Mouse (Mus musculus): ENCODE data around the gene Ttpal. TPM values are rescaled to one million over a fixed set of nuclear protein-coding genes. Genes with fewer than 3 reads are reported as not detected.
"Not testable (repeated sequence)": the region's sequence is repeated elsewhere in the genome, so short reads cannot be mapped to it uniquely, and the experiment has no call there.

The Ttpal gene
- polyA plus RNA-seq, 1 experiment: 15.4 TPM

DNA sequence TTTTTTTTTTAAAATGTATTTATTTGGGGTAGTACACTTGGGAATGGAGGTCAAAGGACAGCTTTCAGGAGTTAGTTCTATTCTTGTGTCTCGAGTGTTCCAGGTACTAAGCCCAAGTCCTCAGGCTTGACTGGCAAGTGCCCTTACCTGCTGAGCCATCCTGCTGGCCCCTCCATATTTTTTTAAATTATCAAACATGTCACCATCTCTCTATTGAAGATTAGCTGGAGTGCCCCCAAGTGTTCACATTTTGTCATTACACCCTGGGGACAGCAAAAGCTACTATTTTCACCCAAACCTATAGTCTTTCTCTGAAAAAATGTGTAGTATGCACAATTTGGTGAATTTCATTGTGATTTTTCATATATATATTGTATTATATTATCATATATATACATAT, 10.0 kb upstream of the Ttpal start:
- DNase-seq (ENCODE audit: low read depth): no peak

DNA sequence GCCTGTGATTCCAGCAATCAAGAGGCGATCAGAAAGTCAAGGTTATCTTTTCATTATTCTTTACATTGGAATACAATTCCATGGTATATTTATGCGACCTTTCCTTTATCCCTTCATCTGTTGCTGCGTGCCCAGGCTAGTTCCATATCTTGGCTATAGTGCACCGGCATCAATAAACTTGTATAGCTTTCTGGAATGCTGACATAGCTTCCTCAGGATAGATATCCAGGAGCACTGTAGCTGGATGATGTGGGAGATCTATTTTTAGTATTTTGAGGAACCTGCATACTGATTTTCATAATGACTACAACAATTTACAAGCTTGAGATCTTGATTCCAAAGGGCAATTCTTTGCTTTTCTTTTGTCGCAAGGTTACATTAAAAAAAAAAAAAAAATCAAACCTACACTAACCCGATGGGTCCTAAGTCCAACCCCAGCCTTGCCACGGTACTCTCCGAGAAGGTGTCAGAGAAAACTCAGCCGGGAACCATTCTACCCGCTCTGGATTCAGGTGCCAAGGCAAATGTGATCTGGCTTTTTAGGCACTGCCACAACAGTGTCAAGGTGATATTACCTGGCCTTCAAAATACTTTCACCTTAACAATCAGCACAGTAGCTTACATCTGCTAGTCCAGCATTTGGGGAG, 8.4 kb upstream of the Ttpal start:
- DNase-seq (ENCODE audit: low read depth): no peak

DNA sequence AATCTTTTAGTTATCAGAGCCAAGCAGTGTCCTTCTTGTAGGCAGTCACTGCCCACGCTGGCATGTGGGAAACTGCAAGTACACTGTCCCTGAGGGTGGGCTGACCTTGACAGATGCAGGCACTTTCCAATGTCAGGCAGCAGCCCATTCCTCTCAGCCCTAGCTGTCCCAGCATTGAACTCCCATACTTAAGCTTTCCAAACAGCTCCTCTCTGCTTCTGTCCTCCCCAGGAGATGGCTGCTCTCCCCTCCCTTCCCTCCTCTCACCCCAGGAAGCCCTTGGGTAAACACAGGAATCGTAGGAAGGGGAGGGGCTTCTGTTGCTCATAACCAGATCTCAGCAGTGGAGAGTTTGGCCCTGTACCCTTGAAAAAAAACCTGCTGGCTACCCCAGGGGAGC, 7.0 kb upstream of the Ttpal start:
- no peak for DNase-seq (ENCODE audit: low read depth)

DNA sequence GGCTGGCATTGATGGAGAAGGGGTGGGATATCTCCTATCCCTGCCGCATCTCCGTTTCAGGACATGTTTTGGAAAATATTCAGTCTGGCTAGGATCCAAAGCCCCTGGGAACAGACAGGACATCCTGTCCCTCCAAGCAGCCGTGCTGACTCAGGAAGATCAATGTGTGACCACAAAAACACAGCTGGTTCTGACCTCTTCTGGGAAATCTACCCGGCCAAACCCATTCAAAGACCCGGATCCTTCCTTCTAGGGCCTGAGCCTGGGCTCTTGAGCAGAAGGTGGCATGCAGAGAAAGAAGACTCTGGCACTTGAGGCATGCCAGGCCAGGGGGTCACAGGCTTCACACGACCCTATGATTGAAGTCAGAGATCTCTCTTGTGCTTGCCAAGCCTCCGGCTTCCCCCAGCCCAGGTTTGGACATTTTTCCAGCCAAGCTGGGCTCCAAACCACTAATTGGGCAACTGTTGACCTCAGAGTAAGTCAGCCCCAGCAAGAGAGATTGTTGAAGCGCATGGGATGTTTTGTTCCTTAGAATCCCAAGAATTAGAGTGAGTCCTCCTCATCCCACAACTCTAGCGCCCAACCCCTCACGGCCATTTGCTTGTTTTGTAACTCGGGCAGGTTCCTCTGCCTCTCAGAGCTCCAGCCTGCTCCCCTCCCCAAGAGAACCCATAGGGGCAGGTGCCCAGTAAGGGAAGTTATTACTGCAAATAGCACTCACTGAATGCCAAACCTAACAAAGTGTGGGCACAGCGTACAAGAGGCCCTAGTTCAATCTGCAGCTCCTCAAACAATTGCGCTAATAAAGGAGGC, 5.8 kb upstream of the Ttpal start:
- DNase-seq (ENCODE audit: low read depth): no peak

DNA sequence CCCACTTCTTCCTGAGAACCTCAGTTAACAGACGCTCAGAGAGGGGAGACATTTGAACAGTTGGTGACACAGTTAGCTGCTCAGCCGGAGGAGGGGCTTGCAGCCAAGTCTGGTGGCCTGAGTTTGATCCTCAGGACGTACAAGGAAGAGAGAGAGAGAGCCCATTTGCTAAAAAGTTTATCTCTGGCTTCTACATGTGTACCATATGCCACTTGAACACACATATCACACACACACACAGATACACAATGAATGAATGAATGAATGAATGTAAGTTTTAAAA, 5.3 kb upstream of the Ttpal start:
- DNase-seq (ENCODE audit: low read depth): no peak

DNA sequence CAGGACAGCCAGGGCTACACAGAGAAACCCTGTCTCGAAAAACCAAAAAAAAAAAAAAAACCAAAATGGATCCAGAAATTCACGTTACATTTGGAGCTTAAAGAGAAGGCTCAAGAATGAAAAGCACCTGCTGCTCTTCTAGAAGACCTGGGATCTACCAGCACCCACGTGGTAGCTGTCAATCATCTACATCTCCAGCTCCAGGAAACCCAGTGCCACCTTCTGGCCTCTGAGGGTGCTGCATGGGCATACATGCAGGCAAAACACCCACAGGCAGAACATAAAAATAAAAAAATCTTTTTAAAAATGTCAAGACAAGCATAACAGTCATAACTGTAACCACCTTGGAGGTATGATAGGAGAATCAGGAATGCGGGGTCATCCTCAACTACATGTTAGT, 4.5 kb upstream of the Ttpal start:
- no peak for DNase-seq (ENCODE audit: low read depth)

DNA sequence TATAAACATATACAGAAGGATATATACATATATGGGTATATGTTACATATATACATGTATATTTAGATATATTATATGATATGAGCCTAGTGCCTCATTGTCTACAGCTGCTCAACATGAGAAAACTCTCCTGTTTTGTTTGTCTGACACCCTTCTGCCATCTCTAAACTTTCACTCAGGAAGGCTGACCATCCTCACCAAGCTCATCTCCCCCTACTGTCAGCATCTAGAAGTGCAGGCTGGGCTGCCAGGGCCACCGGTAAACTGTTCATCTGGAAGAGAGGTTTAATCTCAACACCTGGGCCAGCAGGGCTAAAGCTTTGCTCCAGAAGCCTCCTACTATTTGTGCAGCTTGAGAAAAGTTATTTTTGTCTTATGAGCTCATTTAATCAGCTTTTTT, 2.9 kb upstream of the Ttpal start:
- no peak for DNase-seq (ENCODE audit: low read depth)

DNA sequence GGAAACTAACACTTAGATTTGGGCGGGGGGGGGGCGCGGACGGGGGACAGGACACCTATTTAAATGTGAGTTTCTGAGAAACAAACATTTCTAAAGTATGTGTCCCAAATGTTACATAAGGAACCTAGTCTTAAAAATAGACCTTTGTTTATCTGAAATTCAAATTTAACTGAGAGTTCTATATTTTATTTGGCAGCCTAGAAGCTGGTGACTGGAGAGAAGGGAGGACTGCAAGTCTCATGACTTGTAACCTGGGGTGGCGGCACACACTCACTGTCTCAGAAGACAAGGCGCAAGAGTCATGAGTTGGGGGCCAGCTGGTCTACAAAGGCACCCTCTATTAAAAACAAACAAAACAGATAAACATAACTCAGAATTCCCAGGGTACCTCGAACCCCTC, 1.0 kb upstream of the Ttpal start:
- no peak for DNase-seq (ENCODE audit: low read depth)

DNA sequence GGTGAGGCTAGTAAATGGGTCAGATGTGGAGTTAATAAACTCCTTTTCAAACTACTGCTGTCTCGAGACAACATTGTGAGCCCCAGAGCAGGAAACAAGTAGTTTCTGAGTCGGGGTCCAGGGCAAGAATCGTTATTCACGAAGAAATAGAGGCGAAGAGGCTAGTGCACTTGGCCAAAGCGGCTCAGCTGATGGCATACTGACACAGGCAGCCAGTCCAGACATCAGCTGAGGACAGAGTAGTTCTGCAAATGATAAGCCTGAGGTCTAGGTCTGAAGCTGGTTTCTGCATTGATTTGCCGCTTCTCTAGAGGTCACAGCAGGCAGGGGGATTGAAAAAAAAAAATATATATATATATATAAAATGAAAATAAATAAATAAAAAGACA, 408 bp upstream of the Ttpal start:
- no peak for DNase-seq (ENCODE audit: low read depth)

DNA sequence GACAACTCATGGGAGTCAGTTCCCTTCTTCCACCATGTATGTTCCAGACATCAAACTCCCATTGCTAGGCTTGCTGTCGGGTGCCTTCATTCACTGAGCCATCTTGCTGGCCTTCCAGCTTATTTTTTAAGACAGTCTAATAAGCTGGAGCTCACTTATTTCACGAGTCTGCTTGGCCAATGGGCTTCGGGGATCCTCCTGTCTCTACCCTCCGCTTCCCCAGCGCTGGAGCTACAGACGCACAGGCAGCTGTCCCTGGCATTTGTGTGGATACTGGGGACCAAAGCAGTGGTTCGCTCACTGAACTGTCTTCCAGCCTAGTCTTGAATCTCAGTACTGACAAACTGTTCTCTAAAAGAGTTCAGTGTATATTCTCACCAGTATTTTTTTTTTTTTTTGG, 4.0 kb downstream of the Ttpal start:
- no peak for DNase-seq (ENCODE audit: low read depth)

DNA sequence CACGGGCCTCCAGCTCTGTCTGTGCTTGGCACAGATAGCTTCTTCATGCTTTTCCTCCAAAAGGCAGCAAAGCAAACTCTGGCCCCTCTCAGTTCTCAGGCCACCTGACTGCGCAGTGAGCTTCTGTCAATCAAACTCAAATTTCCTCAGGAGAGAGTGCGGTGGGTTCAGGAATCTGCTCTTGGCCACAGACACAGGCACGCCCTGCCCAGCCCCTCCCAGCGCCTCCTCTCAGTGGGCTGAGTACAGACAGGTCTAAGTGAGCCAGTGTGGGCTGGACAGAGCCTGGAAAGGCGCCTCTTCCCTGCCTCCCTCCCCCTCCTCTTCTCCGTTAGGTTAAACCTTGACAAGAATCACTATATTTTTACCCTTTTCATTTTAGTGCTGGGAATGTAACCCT, 5.9 kb downstream of the Ttpal start:
- no peak for DNase-seq (ENCODE audit: low read depth)

DNA sequence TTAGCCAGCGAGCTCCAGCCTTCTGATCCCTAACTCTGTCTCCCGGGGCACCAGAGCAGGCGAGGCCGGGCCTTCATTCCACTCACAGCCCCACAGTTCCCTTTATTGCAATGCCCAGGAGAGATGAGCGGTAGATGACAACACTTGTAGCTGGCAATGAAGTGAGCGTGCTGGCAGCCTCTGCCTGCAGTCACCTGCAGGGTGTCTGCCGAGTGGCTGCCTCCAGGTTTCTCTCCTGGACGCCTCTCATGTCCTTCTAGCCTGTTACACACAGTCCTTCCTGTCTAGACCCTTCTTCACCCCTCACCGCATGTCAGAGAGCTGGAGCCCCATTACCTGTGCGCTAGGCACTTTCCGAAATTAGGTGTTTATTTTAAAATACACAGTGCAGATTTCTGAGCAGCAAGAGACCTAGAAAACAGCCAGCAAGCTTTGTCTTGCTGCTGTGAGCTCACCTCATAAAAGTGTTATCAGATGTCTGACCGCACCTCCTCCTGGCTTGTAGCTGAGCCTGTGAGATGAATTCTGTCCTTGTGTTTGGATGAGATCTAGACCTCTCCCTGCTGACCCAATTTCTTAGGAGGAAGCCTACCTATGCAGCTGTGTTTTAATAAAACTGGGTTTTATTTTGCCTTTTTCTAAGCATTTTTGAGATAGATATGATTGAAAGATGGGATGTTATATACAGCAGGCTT, 7.3 kb downstream of the Ttpal start:
- no peak for DNase-seq (ENCODE audit: low read depth)

DNA sequence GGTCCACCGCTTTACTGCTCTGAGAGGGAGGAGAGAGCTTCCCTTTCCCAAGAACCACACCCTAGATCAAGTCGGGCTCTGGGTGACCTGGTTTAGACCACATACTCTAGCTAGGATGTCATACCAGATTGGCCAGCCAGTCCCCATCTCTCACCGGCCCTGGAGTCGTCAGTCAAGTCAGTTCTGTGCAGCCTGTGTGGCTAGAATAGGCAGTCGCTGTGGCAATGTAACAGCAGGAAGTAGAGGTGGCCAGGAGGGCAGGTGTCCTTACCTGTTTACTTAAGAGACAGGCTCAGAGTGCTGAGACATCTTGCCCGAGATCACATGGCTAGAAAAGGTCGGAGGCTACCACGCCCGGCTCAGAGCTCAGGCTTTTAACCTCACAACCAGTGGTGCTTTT, 9.1 kb downstream of the Ttpal start:
- no peak for DNase-seq (ENCODE audit: low read depth)

DNA sequence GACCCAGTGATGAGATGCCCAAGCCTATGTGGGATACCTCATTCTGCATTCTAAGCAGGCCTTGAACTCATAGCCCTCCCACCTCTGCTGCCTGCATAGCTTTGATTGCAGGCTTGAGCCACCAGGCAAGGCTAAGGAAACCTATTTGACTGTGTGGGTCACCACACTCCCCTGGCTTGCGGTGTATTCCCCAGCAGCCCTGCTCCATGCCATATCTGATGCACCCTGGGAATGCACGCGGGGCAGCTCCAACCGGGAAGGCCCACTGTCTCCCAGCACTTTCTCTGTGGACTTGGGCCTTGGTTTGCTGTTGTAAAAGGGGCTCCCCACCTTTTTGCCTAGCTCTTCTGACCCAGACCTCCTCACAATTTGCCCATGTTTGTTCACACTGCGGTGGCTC, 11.1 kb downstream of the Ttpal start:
- no peak for DNase-seq (ENCODE audit: low read depth)

DNA sequence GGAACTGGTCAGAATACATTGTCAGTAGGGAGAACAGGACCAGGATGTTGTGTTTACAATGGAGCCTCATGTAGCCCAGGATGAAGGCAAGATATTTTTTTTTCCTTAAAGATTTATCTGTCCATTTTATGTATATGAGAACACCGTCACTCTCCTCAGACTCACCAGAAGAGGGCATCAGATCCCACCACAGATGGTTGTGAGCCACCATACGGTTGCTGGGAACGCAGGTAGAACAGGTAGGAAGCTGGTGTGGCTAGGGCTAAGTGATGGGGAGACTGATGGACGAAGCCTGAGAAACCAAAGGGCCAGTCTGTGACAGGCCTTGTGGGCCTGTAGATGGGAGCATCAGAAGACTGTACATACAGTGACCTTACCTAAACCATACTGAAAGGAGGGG, 11.9 kb downstream of the Ttpal start:
- no peak for DNase-seq (ENCODE audit: low read depth)

DNA sequence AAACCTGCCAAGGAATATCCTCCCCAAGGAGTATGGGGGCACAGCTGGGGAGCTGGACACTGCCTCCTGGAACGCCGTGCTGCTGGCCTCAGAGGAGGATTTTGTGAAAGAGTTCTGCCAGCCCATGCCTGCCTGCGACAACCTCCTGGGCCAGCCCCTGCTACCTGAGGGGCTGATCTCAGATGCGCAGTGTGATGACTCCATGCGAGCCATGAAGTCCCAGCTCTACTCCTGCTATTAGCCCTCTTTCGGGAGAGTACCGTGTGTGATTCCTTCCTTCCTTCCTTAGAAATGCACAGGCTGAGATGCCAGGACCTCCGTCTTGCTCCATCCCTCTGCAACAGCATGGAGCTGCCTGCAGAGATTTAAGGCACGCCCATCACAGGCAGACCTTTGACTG, 13.3 kb downstream of the Ttpal start:
- no peak for DNase-seq (ENCODE audit: low read depth)

DNA sequence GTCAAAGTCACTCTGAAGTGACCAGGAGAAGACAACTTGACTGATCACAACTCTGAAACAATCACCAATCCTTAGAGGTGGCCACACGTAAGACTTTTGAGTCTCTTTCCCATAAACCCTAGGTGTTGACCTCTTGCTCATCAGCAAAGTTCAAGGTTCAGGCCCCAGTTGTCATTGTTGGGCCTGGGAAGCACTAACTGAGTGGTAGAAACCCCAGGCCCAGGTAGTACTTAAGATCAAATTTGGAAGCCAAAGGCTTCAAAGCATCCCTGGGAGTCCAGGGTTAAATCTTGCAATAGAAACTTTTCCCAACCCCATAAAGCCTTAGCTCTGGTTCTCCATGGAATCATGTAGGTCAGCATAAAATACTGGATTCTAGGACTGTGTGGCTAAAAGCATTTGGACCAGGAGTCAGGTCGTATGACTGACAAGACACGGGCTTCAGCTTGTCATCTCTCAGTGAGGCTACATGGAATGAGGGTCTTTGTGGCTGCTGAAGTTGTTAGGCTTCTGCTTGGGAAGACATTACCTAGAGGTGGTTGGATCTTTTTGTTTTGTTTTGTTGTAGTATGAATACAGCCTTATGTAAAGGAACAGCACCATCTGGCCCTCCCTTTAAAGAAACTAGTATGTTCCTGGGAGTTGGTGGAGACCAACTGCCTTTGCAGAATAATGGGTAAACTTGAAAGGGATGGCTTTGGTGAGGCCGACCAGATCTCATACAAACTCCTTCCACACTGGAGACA, 14.0 kb downstream of the Ttpal start:
- no peak for DNase-seq (ENCODE audit: low read depth)

DNA sequence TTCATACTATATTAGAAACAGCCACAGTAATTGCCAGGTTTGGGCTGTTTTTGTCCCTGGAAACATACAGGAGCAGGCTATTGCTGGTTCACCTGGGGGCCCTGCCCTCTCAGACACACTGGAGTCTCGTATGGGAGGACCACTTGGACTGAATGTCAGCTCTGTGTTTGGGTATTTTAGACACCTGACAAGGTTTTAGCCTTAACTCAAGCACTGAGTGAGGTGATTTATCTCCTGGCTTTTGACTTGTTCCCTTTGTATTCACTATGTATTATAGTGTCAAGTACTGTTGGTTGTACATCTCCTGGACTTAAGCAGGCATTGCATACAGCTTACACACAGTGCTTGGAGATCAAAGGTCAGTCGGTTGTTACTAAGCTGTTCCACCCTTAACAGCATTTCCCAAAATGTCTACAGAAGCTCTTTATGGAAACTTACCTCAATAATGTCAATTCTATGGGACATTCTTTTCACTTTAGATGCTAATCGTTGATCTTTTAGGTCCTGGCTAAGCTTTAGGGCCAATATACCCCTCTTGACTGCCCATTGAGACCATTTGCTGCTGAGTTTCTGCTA, 14.6 kb downstream of the Ttpal start:
- DNase-seq (ENCODE audit: low read depth): no peak

DNA sequence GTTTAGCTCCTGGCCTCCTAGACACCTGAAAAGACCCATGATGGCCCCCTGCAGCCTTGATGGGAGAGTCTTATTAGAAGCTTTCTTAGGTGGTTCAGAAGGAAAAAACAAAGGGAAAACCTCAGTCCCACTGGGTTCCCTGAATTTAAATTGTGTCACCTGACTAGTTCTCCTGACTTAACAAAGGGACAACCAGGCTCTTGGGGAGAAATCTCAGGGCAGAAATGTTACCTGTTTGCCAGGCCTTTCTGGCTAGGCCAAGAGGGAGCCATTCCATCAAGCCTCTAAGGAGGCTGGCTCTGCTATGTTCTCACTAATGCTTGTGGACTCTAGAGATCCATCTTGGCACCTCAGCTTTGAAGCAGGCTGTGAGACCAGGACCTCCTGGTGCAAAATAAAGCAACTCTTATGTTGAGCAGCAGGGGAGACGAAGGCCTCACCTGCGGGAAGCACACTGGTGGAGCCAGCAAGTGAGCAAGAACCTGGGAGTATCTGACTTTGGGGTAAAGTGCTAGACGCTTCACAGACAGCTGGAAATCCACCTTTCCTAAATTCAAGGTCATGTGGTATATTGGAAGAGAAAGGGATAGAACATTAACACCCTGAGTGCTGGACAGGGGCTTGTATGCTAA, 15.2 kb downstream of the Ttpal start:
- no peak for DNase-seq (ENCODE audit: low read depth)

DNA sequence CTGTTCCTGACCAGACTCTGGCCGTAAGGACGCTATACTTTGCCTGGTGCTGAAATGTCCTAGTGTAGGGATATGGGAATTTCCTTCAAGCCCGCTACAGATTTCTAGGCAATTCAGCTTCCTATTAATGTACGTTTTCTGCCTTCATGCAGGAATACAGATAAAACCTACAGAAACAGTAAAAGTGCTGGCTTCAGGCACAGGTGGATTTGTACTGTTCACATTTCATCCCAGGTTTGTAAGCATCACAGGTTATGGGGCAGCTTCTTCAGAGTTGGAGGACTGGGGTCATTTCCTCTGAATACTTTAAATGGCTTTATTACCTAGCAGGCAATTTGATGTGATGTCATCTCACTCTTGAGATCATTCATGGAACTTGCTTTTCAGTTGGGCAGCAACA, 15.8 kb downstream of the Ttpal start:
- DNase-seq (ENCODE audit: low read depth): no peak

DNA sequence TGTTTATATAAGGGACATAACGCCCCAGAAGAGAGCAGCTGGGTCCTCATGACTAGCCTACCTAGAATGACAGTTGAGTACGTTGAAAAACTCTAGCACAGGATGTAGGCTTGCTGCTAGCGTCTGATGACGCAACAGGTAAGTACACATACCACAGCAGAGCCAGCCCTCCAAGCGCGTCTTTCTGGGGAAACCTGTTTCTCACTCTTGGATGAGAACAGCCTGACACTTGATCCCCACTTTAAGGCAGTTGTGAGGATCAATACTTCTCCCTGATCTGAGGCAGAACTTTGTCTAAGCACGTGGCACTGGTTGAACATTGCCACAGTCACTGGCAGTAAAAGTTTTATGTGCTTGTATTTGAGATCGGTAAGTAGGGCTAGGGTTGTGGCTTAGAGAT, 18.3 kb downstream of the Ttpal start:
- peak; percentile 72 for DNase-seq (ENCODE audit: low read depth)

DNA sequence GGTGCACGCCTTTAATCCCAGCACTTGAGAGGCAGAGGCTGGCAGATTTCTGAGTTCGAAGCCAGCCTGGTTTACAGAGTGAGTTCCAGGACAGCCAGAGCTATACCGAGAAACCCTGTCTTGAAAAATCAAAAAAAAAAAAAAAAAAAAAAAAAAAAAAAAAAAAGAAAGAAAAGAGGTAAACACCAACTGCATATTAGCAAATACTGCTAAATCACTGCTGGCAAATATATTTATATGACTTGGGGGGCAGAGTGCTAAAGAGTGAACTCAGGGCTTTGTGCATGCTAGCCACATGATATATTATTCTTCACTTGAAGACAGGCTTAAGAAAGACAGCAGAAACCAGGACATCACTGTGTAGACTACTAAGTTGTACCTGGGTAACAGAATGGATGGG, 19.3 kb downstream of the Ttpal start:
- not testable (repeated sequence) for DNase-seq (ENCODE audit: low read depth)
